Mouse (Mus musculus) thymus, postnatal 14 days (tissue): ENCODE measurements at regions not wholly inside any gene's neighbourhood (a gene's known extent, or its start where the extent isn't known, plus 50 kb on each side); places are given as distances from the start of the nearest gene placed in this dataset.
"Not testable (repeated sequence)": the region's sequence is repeated elsewhere in the genome, so short reads cannot be mapped to it uniquely, and the experiment has no call there.

Experiments
- DNase-seq: peaks from one replicate; pipeline ENCODE4 v3.0.0; 2021

GRCm38 (mm10) chr13:16490680-16491079 lies 479.0 kb downstream of the Inhba start:
- DNase-seq, result not testable (repeated sequence)

GRCm38 (mm10) chr13:16498052-16498451 lies 486.4 kb downstream of the Inhba start:
- no peak for DNase-seq

GRCm38 (mm10) chr13:16512876-16513275 lies 501.2 kb downstream of the Inhba start:
- DNase-seq, result no peak

- no peak for DNase-seq
Observed at GRCm38 (mm10) chr13:16515195-16515594, 503.5 kb downstream of the Inhba start.

GRCm38 (mm10) chr13:16529036-16529435 lies 517.4 kb downstream of the Inhba start:
- DNase-seq, result no peak

DNA sequence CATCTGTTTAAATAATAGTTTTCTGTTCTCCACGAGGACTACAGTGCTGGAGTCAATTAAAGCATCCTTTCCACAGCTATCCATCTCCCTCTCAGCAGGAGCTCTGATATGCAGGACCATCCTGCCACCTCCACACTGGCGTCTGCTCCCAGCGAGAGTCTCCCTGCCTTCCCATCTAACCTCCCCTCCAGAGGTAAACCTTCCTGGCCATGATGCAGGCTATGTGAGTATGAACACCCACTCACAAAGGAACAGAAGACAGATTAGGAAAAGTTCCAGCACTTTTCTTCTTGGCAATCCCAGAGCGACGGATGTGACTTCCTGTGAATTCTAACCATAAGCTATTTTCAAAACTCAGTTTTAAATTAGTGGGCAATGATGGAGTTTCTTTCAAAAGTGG lies 532.1 kb downstream of the Inhba start:
- no peak for DNase-seq

- DNase-seq, result no peak
Observed at GRCm38 (mm10) chr13:16550060-16550459, 538.4 kb downstream of the Inhba start.

GRCm38 (mm10) chr13:16564988-16565387 lies 553.3 kb downstream of the Inhba start:
- no peak for DNase-seq

DNA sequence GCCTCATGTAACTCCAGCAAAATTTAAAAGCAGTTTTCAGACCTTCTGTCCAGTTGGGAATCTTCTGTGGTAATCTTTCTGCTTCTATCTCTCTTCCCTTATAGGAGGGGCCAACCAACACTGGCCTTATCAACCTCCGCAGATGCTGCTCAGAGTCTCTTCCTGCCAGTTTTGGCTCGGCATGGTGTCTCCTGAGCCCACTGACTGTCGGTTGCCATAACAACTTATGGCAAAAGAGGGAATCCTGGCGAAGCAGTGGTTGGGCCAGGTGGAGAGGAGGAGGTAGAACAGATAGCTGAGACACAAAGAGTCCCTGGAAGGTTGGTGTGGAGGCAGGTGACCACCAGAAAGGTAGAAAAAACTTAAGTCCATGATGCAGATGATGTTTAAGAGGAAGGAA lies 562.4 kb downstream of the Inhba start:
- no peak for DNase-seq

- no peak for DNase-seq
Observed at GRCm38 (mm10) chr13:16586286-16586685, 574.6 kb downstream of the Inhba start.

DNA sequence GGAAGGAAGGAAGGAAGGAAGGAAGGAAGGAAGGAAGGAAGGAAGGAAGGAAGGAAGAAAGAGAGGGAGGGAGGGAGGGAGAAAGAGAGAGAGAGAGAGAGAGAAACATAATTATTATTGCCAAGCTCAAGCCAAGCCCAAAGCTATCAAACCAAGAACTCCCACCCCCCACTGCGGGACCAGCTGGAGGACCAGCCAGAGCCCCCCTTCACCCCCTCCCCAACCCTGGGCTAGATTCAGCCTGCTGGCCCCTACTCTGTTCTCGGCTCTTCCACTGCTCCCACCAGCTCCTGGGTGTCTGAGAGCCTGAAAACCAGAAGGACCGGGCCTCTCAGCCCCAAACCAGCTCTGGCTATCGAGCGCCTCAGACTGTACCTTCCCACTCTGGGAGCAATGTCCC lies 608.1 kb downstream of the Inhba start:
- no peak for DNase-seq

DNA sequence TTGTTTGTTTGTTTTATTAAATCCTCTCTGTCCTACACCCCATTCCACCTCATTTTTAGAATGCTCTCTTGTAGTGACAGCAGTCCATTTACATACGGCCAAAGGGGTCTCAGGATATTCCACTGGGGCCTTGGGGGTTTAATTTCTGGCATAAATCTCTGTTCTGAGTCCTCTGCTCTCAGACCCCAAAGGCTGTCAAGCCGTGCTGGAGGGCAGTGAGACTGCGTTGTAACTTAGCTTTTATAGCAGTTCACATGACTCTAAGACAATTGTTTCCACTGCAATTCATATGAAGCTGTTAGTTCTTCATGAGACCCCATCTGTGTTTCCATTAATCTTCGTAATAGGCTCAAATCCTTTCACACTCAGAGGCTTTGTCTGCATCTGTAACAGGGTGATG lies 614.9 kb downstream of the Inhba start:
- no peak for DNase-seq

DNA sequence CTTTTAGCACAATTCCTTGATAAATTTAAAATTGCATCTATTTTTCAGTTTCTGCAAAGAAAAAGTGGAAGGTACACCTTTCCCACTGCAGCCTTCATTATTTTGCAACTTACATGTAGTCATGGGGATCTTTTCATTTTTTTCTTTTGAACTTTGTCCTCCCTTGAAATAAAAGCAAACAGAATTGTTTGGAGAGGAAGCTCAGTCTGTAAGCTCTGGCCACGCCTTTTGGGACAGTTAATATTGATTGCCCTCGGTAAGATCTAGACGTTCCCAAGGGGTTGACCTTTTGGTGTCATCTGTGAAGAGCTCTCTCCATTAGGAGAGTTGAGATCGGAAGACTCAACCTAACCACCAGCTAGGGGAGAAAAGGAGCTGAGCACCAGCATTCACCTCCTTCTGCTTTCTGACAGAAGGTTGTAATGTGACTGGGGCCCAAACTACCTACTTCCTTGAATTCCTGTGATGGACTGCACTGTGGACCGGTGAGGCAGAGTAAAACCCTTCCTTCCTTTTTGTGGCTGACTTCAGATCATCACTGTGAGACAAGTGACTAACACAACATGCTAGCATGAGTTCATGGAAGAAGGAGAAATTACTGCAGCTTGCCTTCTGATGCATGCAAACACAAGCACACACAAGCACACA lies 621.9 kb downstream of the Inhba start:
- no peak for DNase-seq

- no peak for DNase-seq
Observed at GRCm38 (mm10) chr13:16636251-16636650, 624.6 kb downstream of the Inhba start.

DNA sequence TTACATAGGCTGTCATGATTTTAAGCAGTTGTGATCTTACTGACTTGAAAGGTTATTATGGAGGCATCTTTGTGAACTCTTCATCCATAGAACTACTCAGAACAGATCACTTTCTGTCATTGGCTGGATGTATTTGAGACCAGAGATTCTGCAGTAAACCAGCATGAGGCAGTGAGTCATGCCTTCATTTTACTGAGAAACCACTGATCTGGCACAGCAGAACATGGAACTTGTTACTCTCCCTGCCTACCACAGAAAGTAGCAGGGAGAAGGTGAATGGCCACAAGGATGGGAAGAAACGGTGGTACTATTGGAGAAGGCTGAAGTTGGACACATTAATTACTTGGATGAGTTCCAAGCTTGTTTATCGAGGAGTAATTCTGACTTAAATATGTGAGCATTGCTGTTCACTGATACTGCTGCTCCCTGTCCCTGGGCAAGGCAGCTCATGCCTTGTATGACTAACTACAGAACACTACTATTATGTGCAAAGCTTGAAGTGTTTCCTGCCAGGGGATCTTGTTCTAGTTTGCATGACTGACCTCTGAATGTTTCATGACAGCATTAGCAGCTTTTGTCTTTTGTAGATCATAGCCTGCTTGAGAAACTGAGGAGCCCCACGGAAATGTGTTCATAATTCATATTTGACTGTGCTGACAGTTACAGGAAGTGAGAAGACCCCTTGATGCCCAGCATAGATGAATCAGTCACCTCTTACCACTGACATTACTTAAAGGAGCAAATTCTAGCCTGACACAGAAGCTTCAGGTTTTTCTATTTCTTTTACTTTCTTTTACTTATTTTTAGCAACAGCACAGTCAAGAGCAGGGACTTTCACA lies 630.2 kb downstream of the Inhba start:
- DNase-seq, result no peak

DNA sequence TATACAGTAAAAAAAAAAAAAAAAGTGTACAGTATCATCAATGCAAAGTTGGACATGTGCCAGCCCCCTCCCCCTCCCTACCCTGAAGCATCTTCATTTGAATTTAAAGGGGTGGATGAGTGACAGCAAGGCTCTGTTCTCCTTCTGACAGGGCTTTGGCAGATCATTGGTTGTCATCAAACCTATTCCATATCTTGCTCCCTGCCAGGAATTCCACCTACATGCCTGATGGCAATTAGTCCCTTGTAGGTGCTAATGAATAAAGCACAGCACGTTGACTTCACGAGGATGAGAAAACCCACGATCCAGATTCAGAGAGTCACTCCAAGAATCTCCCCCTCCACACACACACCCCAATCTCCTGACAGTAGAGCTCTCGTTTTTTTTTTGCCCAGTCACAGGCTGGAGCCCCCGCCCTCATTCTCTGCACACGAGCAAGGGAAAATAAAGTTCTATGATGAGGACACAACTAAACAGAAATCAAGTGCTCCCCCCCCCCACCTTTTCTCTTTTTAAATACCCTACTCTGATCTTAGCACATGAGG lies 630.9 kb downstream of the Inhba start:
- DNase-seq, result no peak

DNA sequence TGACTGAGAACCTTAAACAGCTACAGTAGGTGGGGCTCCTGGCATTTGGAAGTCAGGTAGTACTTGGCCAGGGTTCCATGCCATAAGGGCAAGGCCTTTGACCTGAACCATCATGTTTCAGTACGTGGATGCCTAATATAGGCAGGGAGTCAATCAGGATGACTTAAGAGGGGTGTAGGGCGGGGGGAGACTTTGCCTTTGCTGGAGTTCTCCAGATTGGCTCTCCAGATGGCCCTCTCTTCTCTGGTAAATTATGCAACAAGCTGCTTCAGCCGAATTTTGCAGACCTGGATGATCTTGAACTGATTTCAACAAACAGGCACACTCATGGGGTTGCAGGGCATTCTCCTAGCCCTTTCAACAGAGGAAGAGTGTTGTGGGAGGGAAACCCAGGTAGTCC lies 633.7 kb downstream of the Inhba start:
- no peak for DNase-seq

DNA sequence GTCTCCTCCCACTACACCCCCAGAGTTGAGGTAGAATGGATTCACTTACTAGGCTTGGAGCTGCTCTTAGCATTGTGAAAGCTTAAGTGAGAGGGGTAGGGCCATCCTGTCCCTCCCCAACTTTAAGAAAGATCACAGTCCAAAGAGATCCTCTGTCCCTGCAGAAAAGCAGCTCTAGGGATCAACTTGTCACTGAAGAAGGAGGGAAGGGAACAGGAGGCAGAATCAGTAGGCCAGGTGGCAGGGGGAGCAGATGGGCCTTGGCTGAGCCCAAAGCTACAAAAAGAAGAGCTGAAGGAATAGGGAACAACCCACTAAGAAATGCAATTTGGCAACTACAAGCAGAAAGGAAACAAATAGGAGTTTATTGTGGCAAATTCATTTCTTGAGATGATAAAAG lies 634.4 kb downstream of the Inhba start:
- no peak for DNase-seq

GRCm38 (mm10) chr13:16646649-16647048 lies 635.0 kb downstream of the Inhba start:
- DNase-seq, result no peak

- no peak for DNase-seq
Observed at GRCm38 (mm10) chr13:16656110-16656509, 644.5 kb downstream of the Inhba start.

DNA sequence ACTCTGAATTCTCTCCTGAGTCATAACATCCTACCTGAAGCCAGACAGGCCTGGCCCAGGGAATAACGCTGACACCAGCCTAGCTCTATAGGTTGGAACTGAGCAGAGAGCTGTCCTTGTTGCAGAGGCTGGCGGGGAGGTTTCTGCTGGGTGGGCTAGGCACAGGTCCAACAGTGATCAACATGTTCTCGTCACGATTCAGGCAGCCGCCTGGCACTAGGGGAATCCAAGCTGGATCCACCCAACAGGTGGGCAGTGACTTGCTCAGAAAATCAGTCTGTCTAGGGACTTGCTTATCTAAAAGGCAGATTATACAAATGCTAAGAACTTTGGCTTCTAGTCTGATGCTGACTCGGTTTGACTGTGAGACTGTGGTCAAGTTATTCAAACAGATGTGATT lies 648.2 kb downstream of the Inhba start:
- no peak for DNase-seq

DNA sequence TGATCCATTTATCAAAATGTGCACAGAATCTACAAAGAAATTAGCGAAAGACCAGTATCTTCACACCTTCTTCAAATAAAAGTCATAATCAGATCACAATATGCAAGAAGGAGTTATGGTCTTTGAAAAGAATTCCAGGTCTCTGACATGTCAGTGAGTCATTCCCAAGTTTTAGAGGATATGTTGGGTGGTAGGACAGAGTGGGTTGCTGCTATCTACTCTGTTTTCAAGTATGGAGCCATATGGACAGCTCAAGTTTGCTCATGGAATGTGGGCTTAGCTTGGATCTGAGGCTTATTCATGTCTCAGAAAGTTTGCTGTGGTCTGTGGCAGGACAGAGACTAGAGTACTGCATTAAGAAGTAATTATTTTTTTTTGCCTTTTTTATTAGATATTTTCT lies 657.0 kb downstream of the Inhba start:
- DNase-seq, result no peak

DNA sequence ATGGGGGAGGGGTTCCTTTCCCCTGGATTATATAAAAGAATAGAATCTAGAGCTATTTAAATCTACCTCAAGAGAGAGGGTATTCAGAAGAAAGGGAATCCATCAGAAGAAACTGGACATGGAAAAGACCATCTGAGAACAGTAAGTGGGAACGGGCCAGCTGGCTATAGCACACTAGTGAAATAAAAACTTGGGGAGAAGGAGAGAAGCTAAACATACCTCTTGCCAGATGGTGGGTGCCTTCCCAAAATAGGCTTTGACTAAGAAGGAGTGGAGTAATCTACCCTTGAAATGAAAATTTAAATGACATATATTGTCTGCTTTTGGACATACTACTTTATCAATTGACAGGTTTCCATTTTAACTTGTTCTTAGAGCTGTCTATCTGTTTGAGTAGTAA lies 657.6 kb downstream of the Inhba start:
- DNase-seq, result no peak

GRCm38 (mm10) chr13:16670047-16670733 lies 658.5 kb downstream of the Inhba start:
- no peak for DNase-seq
